Mouse (Mus musculus) cerebellum, postnatal 4 days (tissue): ENCODE measurements at regions not wholly inside any gene's neighbourhood (a gene's known extent, or its start where the extent isn't known, plus 50 kb on each side); places are given as distances from the start of the nearest gene placed in this dataset.
A peak's percentile ranks its signal among the peaks of the same experiment; 100 is the strongest.

Source experiments
- DNase-seq, 2 experiments: peaks; one replicate each; pipeline ENCODE4 v3.0.0; 2022; ENCODE audit warnings: low spot score in 2 of 2, mixed read lengths in 1 of 2

DNA sequence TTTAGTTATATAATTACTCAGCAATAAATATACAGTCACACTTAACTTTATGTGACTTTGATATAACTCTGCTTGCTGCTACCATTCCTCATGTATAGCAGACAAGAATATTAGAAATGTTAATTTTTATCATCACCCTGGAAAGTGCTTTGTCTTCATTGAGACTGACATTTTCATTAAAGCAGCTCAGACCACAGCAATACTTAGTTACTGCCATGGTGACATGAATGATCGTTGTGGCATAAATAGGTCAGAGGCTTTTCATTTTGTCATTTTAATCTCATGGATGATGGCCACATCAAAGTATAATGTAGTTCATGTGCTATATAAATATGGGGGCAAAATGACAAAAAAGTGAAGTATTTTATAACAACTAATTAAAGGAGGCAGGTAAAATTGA, 498.1 kb downstream of the Slc22a22 start:
- no peak for DNase-seq

DNA sequence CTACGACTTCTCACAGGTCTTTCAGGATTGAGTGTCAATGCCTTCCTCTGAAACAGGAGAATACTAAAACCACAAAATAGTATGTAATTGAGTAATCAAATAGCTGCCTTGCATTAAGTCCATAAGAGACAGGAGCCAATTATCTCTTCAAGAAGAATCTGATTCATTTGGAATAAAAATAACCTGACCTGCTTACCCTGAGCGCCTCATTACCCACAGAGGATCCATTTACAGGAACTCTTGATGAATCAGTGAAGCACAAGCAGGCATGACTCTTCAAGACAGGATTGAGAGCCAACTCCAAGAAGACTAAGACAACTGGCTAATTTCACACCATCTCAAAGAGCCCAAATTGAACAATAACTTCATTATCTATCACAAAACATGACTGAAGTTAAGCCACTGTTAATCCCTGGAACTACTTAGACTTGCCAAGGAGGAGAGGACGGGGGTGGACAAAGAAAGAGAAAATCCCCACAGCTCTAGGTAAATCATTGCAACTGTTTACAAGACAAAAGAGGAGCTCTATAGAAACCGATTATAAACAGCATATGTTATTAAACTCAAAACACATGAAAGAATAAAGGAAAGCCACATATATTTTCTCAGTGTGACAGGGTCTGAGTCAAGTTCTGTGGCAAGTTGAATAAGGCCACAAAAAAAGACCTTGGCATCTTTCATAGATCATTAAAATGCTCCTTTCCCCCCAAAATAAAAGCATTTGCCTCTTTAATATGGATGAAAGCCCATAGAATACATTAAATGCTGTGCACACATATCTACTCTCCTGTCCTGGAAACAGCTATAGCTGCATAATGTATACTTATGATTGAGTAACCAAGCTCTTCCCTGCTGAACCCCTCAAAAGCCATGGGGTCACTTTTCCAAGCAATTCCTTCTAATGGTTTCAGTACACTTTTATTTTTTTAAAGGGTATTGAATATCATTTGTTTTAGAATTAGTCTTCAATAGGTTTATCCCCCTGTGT, 501.7 kb downstream of the Slc22a22 start:
- DNase-seq, result no peak

DNA sequence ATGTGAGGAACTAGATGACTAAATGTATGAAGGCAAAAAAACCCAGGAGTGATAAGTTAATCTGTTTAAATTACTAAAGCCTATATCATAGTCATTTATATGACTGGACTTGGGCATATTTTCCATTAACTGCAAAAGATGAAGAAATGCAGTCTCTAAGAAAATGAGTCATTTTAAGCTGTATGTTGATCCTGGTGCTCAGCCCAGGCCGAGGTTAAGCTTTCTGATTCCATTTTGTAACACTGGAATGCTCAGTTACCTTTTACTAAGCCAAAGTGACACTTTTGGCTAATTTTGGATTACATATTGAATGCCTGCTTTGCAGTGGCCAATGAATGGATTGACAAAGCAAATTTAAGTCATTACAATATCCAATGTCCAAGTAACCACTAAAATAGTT, 507.3 kb downstream of the Slc22a22 start:
- DNase-seq, result no peak

DNA sequence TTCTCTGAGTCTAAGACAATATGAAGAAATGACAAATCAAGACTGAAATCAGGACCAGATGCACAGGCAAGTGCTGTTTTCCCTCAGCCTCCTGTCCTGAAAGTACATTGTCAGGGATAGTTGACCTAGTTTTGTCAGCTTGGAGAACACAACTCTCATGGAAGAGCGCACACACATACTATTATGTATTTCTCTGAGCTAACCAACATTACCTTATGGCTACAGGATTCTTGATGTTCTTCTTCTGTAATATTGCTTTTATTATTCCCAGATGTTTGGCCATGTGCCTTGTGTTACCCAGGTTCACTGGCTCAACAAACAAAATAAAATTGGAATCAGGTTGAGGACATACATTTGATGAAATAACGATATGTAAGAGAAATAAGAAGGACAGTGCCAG, 521.1 kb downstream of the Slc22a22 start:
- DNase-seq, result no peak

DNA sequence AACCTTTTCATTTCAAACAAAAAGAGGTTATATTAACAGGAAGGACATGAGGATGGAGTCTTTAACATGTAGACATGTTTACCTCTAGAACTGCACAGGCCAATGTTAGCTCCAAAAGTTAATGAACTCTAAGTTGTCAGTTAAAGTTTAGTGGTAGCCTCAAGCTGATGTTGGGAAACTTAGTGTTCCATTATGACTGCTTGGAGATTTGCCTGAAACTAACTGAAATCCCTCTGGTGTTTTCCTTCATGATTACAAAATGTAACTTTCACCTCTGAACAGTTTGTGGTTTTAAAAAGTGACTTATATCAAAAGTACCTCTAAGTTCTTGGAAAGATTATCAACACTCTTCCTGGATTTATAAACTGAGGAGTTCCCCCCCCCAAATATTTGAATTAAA, 525.2 kb downstream of the Slc22a22 start:
- no peak for DNase-seq

DNA sequence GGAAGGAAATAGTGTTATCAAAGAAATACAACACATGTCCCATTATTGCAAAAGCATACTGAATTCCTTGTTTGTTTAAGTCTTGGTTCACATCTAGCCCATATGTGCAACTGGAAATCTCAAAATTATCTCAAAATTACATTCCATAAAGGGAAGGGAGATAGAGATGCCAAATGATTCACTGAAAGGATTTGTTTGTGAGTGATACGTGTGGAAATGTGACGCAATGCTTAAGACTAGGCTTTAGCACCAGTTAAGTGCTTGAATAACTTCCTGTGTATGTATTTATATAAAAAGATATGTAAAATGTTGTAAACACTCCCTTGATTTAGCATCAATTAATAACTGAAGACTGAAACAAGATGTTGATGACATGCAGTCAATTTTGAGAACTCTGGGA, 526.6 kb downstream of the Slc22a22 start:
- DNase-seq, result no peak

DNA sequence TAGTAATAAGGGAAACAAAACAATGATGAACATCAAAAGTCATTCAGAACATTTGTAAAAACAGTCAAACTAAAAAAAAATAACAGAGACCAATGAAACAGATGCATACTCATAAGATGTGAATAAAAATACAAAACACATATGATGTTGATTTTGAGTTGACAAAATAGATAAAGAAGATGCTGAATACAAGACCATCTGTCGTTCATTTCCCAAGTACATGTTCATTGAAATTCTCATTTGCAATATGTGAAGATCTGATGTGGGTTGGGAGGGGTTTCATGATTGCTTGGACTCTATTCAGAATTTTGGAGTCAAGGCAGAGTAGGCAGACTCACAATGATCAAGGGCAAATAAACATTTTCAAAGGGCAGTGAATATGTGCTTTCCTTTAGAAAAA, 536.5 kb downstream of the Slc22a22 start:
- no peak for DNase-seq

DNA sequence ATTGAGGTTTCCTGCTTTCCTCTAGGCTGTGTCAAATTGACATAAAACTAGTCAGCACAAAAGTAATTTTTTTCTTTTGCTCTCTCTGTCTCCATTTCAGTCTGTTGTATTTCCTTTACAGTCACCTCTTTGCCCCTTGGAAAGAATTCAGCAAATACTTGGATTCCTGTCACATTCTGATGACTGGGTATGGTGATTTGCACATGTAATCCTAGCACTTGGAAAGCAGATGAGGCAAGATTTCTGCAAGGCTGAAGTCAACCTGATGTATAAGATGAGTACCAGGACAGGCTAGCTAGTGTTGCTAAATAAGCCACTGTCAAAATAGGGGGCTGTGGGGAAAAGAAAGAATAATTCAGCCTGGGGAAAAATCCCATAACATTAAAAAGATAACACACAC, 580.9 kb downstream of the Slc22a22 start:
- DNase-seq, result no peak

DNA sequence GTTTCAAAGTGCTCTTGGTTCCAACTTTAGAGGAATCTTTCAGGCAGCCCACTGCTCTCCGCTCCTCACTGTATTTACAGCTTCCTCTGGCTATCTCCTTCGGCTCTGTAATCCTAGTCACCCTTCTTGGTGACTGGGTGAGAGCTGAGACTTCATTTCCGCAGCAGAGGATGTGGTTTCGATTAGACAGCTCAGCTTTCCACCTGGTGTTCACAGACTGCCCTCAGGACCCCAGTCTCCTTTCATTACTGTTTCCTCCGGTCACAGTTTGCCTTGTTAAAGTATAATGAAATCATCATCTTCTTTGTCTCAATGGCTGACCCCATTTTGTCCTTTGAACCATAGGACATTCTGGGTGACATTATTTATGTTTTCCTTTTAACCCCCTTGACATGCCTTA, 595.9 kb downstream of the Slc22a22 start:
- DNase-seq, result no peak

DNA sequence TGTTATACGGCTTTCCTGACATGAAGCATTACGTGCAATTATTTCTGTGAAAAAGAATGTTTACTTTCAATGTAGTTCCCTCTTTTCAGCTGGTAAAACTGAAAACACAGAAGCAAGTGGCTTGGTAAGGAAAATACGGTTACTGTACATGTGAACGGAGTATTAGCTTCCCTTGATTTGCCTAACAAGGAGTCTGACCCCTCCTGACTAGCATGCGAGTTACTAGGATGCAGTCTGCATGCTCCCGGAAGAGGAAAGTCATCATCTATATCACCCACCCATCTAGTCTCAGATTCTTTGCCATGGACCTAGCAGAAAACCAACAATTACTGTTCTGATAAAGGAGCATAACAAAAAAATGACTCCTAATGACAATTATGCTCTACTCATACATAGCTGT, 611.5 kb downstream of the Slc22a22 start:
- DNase-seq, result no peak

DNA sequence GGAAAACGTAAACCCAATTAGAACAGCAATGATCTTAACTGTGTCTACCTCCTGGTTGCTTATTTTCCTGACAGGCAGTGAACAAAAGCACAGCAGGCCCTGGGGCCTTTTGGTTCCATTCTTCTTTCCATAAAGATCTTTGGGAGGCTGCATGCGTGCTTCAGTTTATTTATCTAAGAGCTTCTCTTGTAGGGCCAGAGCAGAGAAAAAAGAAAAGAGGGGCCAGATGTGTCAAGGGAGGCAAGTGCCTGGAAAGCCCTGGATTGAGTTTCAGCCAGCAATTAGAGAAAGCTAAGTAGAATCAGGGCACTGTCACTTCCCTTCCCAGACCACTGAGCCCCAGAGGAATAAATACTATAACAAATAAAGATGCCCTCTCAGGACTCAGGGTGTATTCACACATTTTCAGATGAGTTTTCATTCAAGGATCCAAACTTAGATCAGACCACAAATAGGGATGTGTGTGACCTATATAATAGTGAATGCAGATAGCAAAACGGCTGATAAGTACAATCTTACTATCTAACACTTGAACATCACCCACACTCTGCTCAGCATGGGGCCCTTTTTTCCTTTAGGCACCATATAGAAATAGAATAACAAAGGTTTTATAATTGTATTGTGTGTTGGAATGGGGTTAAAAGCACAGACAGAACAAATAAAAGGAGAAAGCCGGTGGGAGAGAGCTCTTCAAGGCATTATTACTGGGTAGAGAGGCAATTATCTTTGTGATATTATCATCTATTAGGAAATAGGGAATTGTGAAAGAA, 612.2 kb downstream of the Slc22a22 start:
- no peak for DNase-seq

DNA sequence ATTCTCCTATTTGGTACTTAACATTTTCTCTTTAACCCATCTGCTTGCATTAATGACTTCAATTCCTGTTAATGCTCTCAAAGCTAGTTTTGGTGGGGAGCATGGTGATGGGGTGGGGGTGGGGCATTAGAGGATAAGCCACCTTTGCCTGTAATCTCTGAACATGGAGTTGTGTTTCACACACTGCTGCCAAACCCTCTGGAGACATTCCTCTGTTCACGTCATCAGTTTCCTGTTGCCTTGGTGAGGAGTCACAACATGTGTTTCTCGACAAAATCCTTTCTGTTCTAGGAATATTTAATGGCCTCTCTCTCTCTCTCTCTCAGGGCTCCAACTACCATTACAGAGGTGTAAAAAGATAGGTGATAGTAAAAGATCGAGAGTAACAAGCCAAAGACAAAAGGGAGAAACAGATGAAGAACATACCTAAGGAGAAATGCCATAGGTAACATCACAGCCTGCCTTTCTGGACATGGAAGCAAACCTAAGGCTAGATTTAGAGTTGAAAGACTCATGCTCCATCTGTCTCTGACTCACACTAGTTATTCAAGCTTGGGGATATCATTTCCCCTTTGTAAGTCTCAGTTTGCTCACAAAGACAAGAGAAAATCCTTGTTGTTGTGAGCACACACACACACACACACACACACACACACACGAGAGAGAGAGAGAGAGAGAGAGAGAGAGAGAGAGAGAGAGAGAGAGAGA, 618.6 kb downstream of the Slc22a22 start:
- DNase-seq, result no peak

DNA sequence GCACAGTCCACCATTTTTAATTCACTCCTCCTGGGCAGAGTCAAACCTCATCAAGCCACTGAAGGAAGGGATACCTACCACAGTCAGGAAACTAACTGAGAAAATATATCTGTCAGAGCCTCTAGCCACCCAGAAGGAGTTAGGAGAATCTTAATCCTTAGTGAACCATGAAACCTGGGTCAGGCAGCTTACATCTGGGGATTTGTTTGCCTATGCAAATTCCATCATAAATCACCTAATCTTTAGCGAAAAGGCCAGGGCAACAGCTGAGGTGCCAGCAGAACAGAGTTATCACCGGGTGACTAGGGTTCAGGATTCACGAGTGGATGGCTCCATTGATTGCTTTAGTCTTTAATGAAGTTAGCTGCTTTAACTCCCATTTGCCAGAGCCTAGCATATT, 619.3 kb downstream of the Slc22a22 start:
- no peak for DNase-seq

DNA sequence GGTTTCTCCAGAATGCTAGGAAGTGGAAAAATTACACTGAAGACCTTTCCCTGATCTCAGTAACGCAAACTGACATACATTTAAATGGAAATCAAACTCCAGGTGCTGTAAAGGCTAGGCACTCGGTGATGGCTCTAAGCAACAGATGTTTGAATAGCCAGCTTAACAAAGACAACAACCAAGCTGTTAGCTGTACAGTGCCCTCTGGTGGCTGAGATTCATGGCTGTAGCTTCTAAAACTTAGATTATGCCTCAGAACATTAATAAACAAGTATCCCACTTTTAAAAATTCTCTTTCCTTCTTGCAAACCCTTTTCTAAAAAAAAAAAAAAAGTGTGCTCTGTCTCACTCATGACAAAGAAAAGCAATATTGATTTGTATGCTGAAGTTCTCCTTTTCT, 621.4 kb downstream of the Slc22a22 start:
- DNase-seq, result peak; percentile 26 to 59

DNA sequence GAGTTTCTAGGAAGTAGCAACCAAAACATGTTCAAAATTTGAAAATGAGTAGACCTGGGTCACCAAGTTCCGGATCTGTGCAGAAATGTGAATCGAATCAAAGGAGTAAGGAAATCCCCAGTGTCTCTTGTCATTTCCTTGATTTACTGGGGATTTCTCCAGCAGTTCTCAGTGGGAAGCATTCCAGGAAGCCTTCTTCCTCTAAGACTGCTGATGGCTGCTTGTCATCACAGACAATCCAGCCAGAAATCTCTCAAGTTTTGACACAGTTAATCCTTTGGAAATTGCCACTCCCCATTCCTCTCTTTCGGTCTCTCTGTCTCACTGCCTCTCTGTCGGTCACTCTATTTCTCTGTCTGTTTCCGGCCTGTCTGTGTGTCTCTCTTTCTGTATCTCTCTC, 624.3 kb downstream of the Slc22a22 start:
- DNase-seq, result no peak

DNA sequence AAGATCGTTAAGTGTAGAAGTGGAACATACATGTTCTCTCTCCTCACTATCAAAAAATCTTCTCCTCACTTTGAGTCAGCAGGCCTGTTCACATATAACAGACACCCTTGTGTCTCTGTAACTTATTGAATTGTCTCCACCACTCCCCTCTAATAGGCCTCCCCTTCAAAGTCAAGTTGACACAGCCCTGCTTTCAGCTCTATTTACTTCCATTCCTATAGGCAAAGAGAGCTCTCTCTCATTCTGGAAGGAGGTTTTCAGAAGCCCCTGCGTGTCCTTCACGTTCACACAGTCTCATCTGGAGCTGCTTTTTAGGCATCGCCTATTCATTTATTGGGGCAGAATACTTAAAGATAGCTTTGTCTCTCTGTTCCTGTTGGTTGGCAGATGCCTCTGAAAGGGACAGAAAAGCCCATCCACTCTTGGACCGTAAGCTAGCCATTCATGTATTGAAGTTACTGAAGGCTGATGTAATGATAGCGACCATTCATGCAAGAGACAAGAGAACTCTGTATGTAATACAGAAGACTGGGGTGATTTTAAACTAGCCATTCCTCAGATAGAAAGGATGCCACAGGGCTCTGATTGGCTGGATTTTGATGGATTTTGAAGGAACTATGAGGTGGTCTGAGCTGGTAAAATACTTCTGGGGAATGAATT, 629.8 kb downstream of the Slc22a22 start:
- no peak for DNase-seq

DNA sequence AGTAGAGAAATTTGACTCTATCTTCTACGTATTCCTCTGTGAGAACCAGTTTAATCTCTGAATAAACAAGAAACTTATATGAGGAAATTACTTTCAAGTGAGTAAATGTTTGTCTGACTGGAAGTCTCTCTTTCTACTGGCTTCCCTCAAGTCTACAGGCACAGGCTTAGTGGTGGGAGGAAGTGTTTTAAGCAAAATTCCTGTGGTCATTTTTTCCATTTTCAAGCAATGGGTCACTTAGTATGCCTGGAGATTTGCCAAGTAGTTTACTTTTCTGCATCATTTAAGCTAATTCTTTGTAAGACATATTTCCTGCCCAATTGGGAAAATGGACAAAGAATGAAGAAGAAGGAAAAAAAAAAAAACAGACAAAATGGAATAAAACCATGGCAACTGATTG, 632.9 kb downstream of the Slc22a22 start:
- DNase-seq, result no peak

DNA sequence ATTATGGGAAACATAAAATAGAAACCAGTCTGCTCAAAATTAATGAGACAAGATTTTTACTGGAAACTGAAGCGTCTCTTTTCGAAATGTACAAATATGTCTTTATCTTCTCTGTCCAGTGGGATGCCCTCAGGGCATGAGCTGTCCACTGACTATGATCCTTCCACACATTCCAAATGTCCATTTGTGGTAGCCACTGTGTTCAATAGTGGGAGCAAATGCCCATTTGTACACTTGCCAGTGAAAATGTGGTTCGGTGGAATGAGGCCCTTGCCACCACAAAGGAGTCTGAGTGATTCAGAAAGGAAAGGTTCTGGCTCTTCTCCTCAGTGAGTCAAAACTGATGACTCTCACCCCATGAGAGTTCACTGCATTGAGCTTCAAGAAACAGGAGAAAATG, 635.9 kb downstream of the Slc22a22 start:
- no peak for DNase-seq

DNA sequence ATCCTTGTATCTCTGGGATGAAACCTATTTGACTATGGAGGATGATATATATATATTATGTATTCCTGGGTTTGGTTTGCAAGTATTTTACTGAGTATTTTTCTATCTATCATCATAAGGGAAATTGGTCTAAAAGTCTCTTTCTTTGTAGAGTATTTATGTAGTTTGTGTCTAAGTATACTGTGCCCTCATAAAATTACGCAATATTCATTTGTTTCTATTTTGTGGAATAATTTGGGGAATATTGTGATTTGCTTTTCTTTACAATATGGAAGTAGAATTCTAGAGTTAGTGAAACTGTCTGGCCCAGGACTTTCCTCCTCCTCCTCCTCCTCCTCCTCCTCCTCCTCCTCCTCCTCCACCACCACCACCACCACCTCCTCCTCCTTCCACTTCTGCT, 640.1 kb downstream of the Slc22a22 start:
- no peak for DNase-seq

DNA sequence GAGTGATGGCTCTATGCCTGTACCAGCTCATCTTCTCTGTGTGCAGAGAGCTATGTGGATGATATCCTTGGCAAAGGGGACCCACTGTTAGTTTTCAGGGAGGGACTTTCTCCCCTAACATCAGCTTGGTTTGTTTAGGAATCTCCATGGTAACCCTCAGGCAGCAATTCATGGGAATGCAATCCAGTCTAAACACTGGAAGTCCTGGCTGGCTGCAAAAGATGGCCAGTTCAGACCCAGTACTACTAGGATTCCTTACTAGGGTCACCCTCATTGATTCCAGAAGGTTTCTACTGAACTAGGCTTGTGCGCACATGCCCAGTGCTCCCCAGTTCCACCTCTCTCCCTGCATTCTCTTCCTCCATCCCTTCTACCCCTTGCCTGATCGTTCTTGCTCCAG, 642.8 kb downstream of the Slc22a22 start:
- no peak for DNase-seq

DNA sequence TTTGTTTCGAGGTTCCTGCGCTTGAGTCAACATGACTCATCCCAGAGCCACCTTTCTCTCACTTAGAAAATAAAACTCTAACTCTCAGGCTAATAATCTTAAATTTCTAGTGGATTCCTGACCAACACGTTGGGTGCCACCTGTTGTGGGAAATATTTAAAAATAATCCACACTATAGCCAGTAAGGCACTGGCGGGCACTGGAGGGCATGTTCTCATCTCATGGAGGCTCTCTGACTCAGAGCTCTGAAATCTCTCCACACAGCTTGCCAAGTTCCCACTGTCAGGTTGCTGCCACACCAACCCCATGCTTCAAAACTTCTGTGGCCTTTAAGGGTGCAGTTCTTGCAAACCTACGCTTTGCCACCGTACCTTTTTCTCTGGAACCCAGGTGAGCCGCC, 644.8 kb downstream of the Slc22a22 start:
- no peak for DNase-seq
